Mouse (Mus musculus) ES-Bruce4 (cell line): Measurements from ENCODE around the gene Fam110a. TPM values are rescaled to one million over a fixed set of nuclear protein-coding genes. Genes with fewer than 3 reads are reported as not detected.
A peak's percentile ranks its signal among the peaks of the same experiment; 100 is the strongest.

Experiments
- H3K27ac ChIP-seq: 2 replicates; pipeline ENCODE4 v1.5.1; 2012; ENCODE audit warnings: low read length, inconsistent platforms; ENCODE audit not compliant: insufficient read depth
- H3K27me3 ChIP-seq: 2 replicates; pipeline ENCODE4 v1.6.1; 2012; ENCODE audit warnings: mild to moderate bottlenecking, low read length, inconsistent platforms; ENCODE audit not compliant: control insufficient read depth, poor library complexity, insufficient read depth, severe bottlenecking
- H3K36me3 ChIP-seq: 2 replicates; pipeline ENCODE4 v1.6.1; 2012; ENCODE audit warnings: inconsistent platforms, mild to moderate bottlenecking, low read length, moderate library complexity; ENCODE audit not compliant: control insufficient read depth, poor library complexity, insufficient read depth, severe bottlenecking
- H3K4me1 ChIP-seq: one replicate; pipeline ENCODE4 v1.8.1; 2011; ENCODE audit warnings: low read length; ENCODE audit not compliant: control insufficient read depth, insufficient read depth
- H3K4me3 ChIP-seq: 2 replicates; pipeline ENCODE4 v1.5.1; 2011; ENCODE audit warnings: low read depth, mild to moderate bottlenecking, low read length
- H3K9ac ChIP-seq: 2 replicates; pipeline ENCODE4 v1.6.1; 2012; ENCODE audit warnings: low read depth, mild to moderate bottlenecking, inconsistent platforms; ENCODE audit not compliant: poor library complexity, severe bottlenecking
- H3K9me3 ChIP-seq: replicated peaks from 2 replicates; pipeline ENCODE4 v1.6.1; 2012; ENCODE audit warnings: mild to moderate bottlenecking, low read length, inconsistent platforms; ENCODE audit not compliant: control insufficient read depth, poor library complexity, insufficient read depth, severe bottlenecking
- CTCF ChIP-seq: IDR thresholded peaks from one replicate; pipeline ENCODE4 v1.8.1; 2011; ENCODE audit warnings: low read depth, low read length
- EP300 ChIP-seq: IDR thresholded peaks from 2 replicates; pipeline ENCODE4 v1.6.1; 2011; ENCODE audit warnings: low read depth, low read length; ENCODE audit not compliant: insufficient read depth
- POLR2A ChIP-seq: IDR thresholded peaks from one replicate; pipeline ENCODE4 v1.8.1; 2011; ENCODE audit warnings: low read length; ENCODE audit not compliant: insufficient read depth
- polyA plus RNA-seq: library from polyadenylated mRNA; stranded (reverse); fragments of >200 nt; gene quantifications from 2 replicates; pipeline ENCODE4 v1.2.4, GENCODE M21; 2011; ENCODE audit warnings: low read depth; ENCODE audit not compliant: missing spikeins, insufficient read depth, insufficient read length

Fam110a gene
- 13.6 and 14.4 TPM in 2 replicates for polyA plus RNA-seq

- no peaks in the 10 kb centered on the region for H3K36me3 ChIP-seq
- TF ChIP-seq POLR2A (peak; percentile 25), EP300 (no peak)
- H3K27me3 ChIP-seq, result no peaks in the 10 kb centered on the region
- H3K9ac ChIP-seq, result peak within 1 kb of the TSS; percentile 81
- peak within 1 kb of the TSS; percentile 93 for H3K4me3 ChIP-seq
- H3K4me1 ChIP-seq, result peaks cover 2% of the 10 kb centered on the region
- H3K9me3 ChIP-seq, result no peaks in the 10 kb centered on the region
- H3K27ac ChIP-seq, result no peak within 1 kb of the TSS
Measured at GRCm38 (mm10) chr2:151979470-151980354, at the start of gene Fam110a. TSS of gene Fam110a (minus strand) at chr2:151980219.

DNA sequence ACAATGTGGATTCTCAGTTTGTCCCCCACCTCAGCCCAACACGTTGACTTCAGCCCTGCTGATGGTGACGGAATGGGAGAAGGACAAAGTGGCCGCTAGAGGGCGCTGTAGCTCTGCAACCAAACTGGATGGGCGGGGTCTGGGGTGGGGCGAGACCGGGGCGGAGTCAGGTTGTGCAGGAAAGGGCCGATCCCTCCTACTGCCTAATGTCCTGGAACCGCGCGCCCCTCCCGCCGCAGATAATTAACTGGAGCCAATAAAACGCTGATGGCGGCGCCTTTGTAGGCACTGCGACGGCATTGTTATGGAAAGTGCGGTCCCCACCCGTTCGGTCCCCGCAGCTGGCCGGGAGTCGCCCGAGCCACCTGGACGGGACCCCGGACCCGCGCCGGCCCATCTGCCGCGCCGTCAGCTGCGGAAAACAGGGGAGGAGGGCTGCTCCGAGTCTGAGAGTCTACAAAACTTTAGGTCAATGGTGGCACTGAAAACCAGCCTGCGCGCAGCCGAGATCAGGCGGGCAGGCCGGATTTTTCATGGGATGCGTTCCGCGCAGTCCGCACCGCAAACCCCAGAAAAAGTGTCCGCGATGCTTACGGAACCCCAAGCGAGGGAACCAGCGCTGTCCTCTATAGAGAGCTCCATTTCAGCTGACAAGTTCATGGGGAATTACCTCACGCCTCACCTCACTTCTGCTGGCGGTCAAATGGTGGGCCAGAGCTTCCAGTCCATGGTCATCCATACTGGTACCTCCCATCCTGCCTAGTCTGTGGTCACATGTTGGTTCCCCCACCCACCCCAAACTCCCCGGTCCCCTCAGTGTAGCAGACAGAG lies 49.4 kb upstream of the Fam110a start:
- Histone ChIP-seq H3K27ac (no peak overlapping the region), H3K9ac (peak overlapping the region; percentile 49), H3K36me3 (no peaks in the 10 kb centered on the region), H3K27me3 (no peaks in the 10 kb centered on the region), H3K9me3 (no peaks in the 10 kb centered on the region), H3K4me1 (no peaks in the 10 kb centered on the region), H3K4me3 (peak overlapping the region; percentile 72)
- TF ChIP-seq EP300 (peak; percentile 81; the same call in 1 of the 2 replicates), POLR2A (no peak), CTCF (peak; percentile 93)

- Histone ChIP-seq H3K27ac (no peak overlapping the region), H3K27me3 (no peaks in the 10 kb centered on the region), H3K4me3 (no peak overlapping the region), H3K9ac (no peak overlapping the region), H3K36me3 (no peaks in the 10 kb centered on the region), H3K4me1 (no peaks in the 10 kb centered on the region), H3K9me3 (peaks cover 2% of the 10 kb centered on the region; the same call in 1 of the 2 replicates)
- TF ChIP-seq EP300, result no peak
- no peak for TF ChIP-seq POLR2A
- no peak for TF ChIP-seq CTCF
Measured at GRCm38 (mm10) chr2:152024883-152025422, 44.9 kb upstream of the Fam110a start.

GRCm38 (mm10) chr2:152022022-152022421 lies 42.0 kb upstream of the Fam110a start:
- Histone ChIP-seq H3K9ac (no peak overlapping the region), H3K9me3 (peaks cover 2% of the 10 kb centered on the region; the same call in 1 of the 2 replicates)

DNA sequence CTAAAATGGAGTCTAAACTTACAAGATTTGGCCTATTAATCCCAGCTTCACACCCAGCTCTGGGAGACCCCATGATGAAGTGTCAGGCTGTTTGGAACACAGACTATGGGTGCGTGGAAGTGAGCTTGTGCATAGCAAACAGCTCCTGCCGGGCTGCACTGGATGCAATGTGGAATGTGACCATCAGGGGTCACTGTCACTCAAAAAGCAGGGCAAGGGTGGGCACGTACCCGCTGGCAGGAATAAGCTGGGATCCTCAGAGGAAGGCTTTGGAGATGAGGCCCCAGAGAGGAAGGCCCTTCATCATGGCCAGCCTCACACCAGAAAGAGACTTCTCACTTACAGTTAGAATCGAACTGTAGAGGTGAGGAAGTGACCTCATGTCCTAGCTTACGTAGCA lies 40.2 kb upstream of the Fam110a start:
- H3K27me3 ChIP-seq, result no peaks in the 10 kb centered on the region
- no peak overlapping the region for H3K9ac ChIP-seq
- H3K4me1 ChIP-seq, result peaks cover 6% of the 10 kb centered on the region
- H3K4me3 ChIP-seq, result no peak overlapping the region
- H3K27ac ChIP-seq, result no peak overlapping the region
- H3K9me3 ChIP-seq, result peaks cover 2% of the 10 kb centered on the region; the same call in 1 of the 2 replicates
- TF ChIP-seq CTCF, result peak; percentile 91
- TF ChIP-seq EP300, result 0 out of 2 replicates have a peak, but pooled peaks have one; percentile 10
- TF ChIP-seq POLR2A, result no peak
- no peaks in the 10 kb centered on the region for H3K36me3 ChIP-seq

More at GRCm38 (mm10) chr2:152022022-152022421, 42.0 kb upstream of the Fam110a start:
- Histone ChIP-seq H3K4me1 (no peaks in the 10 kb centered on the region), H3K27ac (no peak overlapping the region), H3K4me3 (no peak overlapping the region), H3K36me3 (no peaks in the 10 kb centered on the region), H3K27me3 (no peaks in the 10 kb centered on the region)
- TF ChIP-seq CTCF (peak; percentile 17), EP300 (no peak)
